Mouse (Mus musculus): ENCODE measurements around the gene Lancl3. TPM values are rescaled to one million over a fixed set of nuclear protein-coding genes. Genes with fewer than 3 reads are reported as not detected.
"Not testable (repeated sequence)": the region's sequence is repeated elsewhere in the genome, so short reads cannot be mapped to it uniquely, and the experiment has no call there.

Lancl3 gene
- polyA plus RNA-seq, 2 experiments = 0.08 to 0.13 TPM

GRCm38 (mm10) chrX:9272460-9273361 lies 73.0 kb downstream of the Lancl3 start, which contains the start of gene Xk:
Xk (plus strand) TSS chrX:9272756.
- 7% methylated on average over 85 of the region's 94 CpGs for WGBS (ENCODE audit: insufficient replicate concordance)
- ATAC-seq (ENCODE audit: insufficient read depth) = peak; percentile 91

GRCm38 (mm10) chrX:9273377-9274002 lies 73.8 kb downstream of the Lancl3 start:
- WGBS (ENCODE audit: insufficient replicate concordance) = 30% methylated on average over 12 of the region's 12 CpGs
- ATAC-seq (ENCODE audit: insufficient read depth) = 0 out of 2 replicates have a peak, but pooled peaks have one; percentile 12
- Histone ChIP-seq H3K9ac (replicated peaks) (peak overlapping the region; percentile 81), H3K27me3 (ENCODE audit: control insufficient read depth, insufficient read depth, low read length) (no peaks in the 10 kb centered on the region), H3K27ac (peak overlapping the region; percentile 68), H3K9me3 (ENCODE audit: control insufficient read depth, low read length) (no peaks in the 10 kb centered on the region), H3K36me3 (replicated peaks; ENCODE audit: control insufficient read depth, insufficient read depth, low read depth) (no peaks in the 10 kb centered on the region), H3K4me1 (replicated peaks; ENCODE audit: control insufficient read depth in 2 of 2, insufficient read depth in 2 of 2, low read length in 1 of 2) (peaks cover 0 to 5% of the 10 kb centered on the region in 2 experiments; a peak in 2 of 4 replicates), H3K4me3 (ENCODE audit: insufficient read depth in 1 of 2, low read depth in 2 of 2, low read length in 2 of 2) (peak overlapping the region; percentile 76 to 90), H3K4me2 (ENCODE audit: low read depth) (peak overlapping the region; percentile 64)
- TF ChIP-seq EP300 (IDR thresholded peaks at IDR 0.05; ENCODE audit: low read depth) (no peak), CTCF (IDR thresholded peaks at IDR 0.05; ENCODE audit: low read depth) (no peak)
- DNase-seq (ENCODE audit: low read depth in 3 of 3, low spot score in 3 of 3) = no peak

More at GRCm38 (mm10) chrX:9272460-9273361, 73.0 kb downstream of the Lancl3 start, which contains the start of gene Xk:
- H3K27me3 ChIP-seq (ENCODE audit: control insufficient read depth, insufficient read depth, low read length) = no peaks in the 10 kb centered on the region
- H3K9me3 ChIP-seq (ENCODE audit: control insufficient read depth, low read length) = no peaks in the 10 kb centered on the region
- peak within 1 kb of the TSS; percentile 76 to 90 for H3K4me3 ChIP-seq (ENCODE audit: insufficient read depth in 1 of 2, low read depth in 2 of 2, low read length in 2 of 2)
- peak within 1 kb of the TSS; percentile 81 for H3K9ac ChIP-seq (replicated peaks)
- H3K4me2 ChIP-seq (ENCODE audit: low read depth) = peak within 1 kb of the TSS; percentile 68
- no peak for TF ChIP-seq EP300 (IDR thresholded peaks at IDR 0.05; ENCODE audit: low read depth)
- peak; percentile 12; the same call in 1 of the 2 replicates for TF ChIP-seq CTCF (IDR thresholded peaks at IDR 0.05; ENCODE audit: low read depth)
- peak in 2 of 3 experiments; percentile 60 to 61 for DNase-seq (ENCODE audit: low read depth in 3 of 3, low spot score in 3 of 3)
- no peaks in the 10 kb centered on the region for H3K36me3 ChIP-seq (replicated peaks; ENCODE audit: control insufficient read depth, insufficient read depth, low read depth)
- H3K4me1 ChIP-seq (replicated peaks; ENCODE audit: control insufficient read depth in 2 of 2, insufficient read depth in 2 of 2, low read length in 1 of 2) = peaks cover 0 to 5% of the 10 kb centered on the region in 2 experiments; a peak in 2 of 4 replicates
- peak within 1 kb of the TSS; percentile 81 for H3K27ac ChIP-seq

DNA sequence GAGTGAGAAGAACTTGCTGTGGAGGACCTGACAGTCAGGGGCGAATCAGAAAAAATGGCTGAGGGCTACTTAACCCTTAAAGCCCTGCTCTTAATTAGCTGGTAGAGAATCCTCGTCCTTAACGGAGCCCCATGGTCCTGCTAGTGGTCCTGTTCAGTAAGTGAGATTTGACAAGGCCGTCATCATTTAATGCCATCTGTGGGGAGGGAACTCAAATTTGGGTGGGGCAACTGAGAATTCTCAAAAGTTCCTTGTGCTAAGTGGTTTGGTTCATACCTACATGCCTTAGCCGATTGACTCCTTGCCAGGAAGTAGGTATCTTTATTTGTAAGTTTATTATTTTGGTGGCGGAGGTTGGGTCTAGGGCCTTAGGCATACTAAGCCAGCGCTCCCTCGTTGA lies 74.6 kb downstream of the Lancl3 start:
- peak overlapping the region; percentile 76 to 90 for H3K4me3 ChIP-seq (ENCODE audit: insufficient read depth in 1 of 2, low read depth in 2 of 2, low read length in 2 of 2)
- TF ChIP-seq EP300 (IDR thresholded peaks at IDR 0.05; ENCODE audit: low read depth) (no peak), CTCF (IDR thresholded peaks at IDR 0.05; ENCODE audit: low read depth) (no peak)
- H3K36me3 ChIP-seq (replicated peaks; ENCODE audit: control insufficient read depth, insufficient read depth, low read depth) = no peaks in the 10 kb centered on the region
- ATAC-seq (ENCODE audit: insufficient read depth) = peak; percentile 34; the same call in 1 of the 2 replicates
- no peaks in the 10 kb centered on the region for H3K27me3 ChIP-seq (ENCODE audit: control insufficient read depth, insufficient read depth, low read length)
- no peaks in the 10 kb centered on the region for H3K9me3 ChIP-seq (ENCODE audit: control insufficient read depth, low read length)
- peak overlapping the region; percentile 68 for H3K27ac ChIP-seq
- DNase-seq (ENCODE audit: low read depth in 3 of 3, low spot score in 3 of 3) = peak in 2 of 3 experiments; percentile 48 to 50
- H3K4me2 ChIP-seq (ENCODE audit: low read depth) = peak overlapping the region; percentile 64
- 32% methylated on average over 8 of the region's 8 CpGs for WGBS (ENCODE audit: insufficient replicate concordance)
- peak overlapping the region; percentile 81 for H3K9ac ChIP-seq (replicated peaks)
- peaks cover 0 to 5% of the 10 kb centered on the region in 2 experiments; a peak in 2 of 4 replicates for H3K4me1 ChIP-seq (replicated peaks; ENCODE audit: control insufficient read depth in 2 of 2, insufficient read depth in 2 of 2, low read length in 1 of 2)

DNA sequence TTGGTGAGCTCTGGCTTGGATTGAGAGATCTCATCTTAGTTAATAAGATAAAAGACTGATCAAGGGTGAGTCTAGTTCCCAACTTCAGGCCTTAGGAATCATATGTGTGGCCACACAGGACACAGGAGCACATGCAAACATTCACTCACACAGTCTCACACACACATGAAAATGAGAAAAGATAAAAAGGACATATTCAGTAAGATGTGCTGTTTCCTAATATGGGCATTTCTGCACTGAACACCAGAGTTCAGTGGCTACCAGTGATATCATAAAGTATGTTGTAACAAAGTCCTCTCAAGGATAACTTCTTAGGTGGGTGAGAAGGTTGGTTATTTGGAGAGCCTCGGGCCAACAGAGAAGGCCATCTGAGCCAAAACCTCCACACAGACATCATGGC lies 83.8 kb downstream of the Lancl3 start, which contains the start of gene H2al1m:
Gene H2al1m, plus strand, starts transcription at position 301 of the 400 bp plus-strand sequence.
- H3K4me3 ChIP-seq (ENCODE audit: insufficient read depth in 1 of 2, low read depth in 2 of 2, low read length in 2 of 2); ATAC-seq (ENCODE audit: insufficient read depth); H3K27ac ChIP-seq: not testable (repeated sequence)

DNA sequence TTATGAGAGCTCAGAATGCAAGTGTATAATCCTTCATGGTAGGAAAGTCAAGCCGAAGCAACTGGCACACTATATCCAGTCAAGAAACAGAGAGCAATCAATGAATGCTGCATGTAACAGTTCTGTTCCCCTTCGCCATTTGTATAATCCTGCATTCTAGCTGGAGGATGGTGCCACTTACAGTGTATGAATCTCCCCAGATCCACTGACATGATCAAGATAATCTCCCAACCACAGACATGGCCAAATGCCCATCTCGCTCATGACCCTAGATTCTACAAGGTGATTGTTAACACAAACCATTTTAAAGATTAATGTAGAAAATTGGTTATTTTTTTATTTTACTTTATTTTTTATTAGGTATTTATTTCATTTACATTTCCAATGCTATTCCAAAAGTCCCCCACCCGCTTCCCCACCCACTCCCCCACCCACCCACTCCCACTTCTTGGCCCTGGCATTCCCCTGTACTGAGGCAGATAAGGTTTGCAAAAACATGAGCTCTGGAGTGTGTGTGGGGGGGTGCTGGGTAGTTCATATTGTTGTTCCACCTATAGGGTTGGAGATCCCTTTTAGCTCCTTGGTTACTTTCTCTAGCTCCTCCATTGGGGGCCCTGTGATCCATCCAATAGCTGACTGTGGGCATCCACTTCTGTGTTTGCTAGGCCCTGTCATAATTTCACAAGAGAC lies 93.6 kb downstream of the Lancl3 start:
- not testable (repeated sequence) for H3K27me3 ChIP-seq (ENCODE audit: control insufficient read depth, insufficient read depth, low read length); H3K4me2 ChIP-seq (ENCODE audit: low read depth); H3K4me1 ChIP-seq (replicated peaks; ENCODE audit: control insufficient read depth in 2 of 2, insufficient read depth in 2 of 2, low read length in 1 of 2); H3K9me3 ChIP-seq (ENCODE audit: control insufficient read depth, low read length); H3K36me3 ChIP-seq (replicated peaks; ENCODE audit: control insufficient read depth, insufficient read depth, low read depth); DNase-seq (ENCODE audit: low read depth in 3 of 3, low spot score in 3 of 3); H3K9ac ChIP-seq (replicated peaks); H3K4me3 ChIP-seq (ENCODE audit: insufficient read depth in 1 of 2, low read depth in 2 of 2, low read length in 2 of 2)
- peak overlapping the region; percentile 25 for H3K27ac ChIP-seq
- 51% methylated on average over 3 of the region's 4 CpGs for WGBS (ENCODE audit: insufficient replicate concordance)
- peak; percentile 70 for ATAC-seq (ENCODE audit: insufficient read depth)

More for the DNA sequence above, 83.8 kb downstream of the Lancl3 start, which contains the start of gene H2al1m:
- not testable (repeated sequence) for H3K4me1 ChIP-seq (replicated peaks; ENCODE audit: control insufficient read depth in 2 of 2, insufficient read depth in 2 of 2, low read length in 1 of 2); H3K36me3 ChIP-seq (replicated peaks; ENCODE audit: control insufficient read depth, insufficient read depth, low read depth); H3K4me2 ChIP-seq (ENCODE audit: low read depth); H3K27me3 ChIP-seq (ENCODE audit: control insufficient read depth, insufficient read depth, low read length); DNase-seq (ENCODE audit: low read depth in 3 of 3, low spot score in 3 of 3); H3K9me3 ChIP-seq (ENCODE audit: control insufficient read depth, low read length); H3K9ac ChIP-seq (replicated peaks)
- no CpG with 5 or more reads among the region's 1 CpGs for WGBS (ENCODE audit: insufficient replicate concordance)
